Mouse (Mus musculus): ENCODE measurements around the gene Homez.

Gene Homez

DNA sequence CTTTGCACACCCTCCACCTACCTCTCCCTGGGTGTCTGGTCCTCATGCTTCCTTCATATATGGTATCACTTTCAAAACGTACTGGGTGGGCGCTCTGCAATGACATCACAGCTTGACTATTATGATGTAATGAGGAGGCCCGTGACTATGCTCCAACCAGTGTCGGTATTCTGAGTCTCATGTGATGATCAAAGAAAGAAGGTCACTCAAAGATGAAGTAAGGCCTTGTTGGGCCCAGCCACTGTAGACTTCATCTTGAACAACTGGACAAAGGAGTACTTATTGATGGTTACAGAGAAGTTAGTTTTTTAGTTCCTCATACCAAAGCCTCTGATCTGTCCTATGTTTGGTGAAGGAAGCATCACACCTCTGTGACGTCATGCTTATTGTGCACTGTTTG lies at the start of gene Homez:
TSS of gene Homez (minus strand) at position 101 of the 400 bp plus-strand sequence.
- in situ Hi-C loops (cut with MboI, MseI) = no loop called here

DNA sequence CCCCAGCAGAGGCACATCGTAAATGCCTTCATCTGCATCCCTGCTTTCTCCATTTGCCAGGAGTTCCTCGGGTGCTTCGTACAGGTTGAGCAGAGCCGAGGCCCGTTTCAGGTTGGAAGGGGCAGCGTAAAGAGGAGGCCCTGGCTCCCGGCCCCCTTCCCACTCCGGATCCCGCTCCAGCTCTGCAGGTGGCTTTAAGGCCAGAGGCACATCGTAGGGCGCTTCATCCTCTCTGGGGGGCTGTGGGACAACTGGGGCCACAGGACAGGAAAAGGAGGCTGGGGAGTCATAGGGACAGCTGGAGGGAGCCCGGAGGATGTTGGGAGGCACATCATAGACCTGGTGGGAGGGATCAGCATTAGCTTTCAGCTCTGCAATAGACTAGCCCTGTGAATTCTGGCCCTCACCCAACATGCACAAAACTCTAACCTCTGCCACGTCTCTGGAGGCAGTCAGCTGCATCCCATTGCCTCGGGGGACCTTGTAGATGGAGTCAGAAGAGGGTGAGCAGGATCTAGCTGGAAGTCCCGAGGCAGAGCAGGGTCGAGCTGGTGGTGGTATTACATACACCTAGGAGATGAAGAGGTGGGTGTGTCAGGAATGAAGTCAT lies 49.4 kb upstream of the Homez start:
- in situ Hi-C loops (cut with MboI, MseI) = no loop called here

DNA sequence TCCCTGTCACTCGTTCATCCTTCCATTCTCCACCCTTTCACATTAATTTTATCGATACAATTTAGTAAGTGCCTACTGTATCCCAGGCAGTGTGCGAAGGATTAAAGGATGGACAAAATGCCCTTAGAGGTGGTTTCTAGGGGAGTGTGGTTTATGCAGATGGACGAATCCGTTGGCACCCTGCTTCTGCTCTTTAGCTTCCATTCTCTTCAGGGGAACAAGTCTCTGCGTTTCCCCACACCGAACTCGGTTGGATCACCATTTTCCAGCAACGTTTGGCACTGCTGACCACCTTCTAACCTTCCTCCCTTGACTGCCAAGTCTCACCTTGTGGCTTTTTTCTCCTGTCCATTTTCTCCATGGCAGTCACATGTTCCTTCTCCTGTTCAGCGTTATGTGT lies 42.6 kb upstream of the Homez start:
- in situ Hi-C loops (cut with MboI, MseI) = loop anchor here (10.0 kb wide), 1 partner anchor 331 kb away; no protein-coding TSS in a partner anchor

DNA sequence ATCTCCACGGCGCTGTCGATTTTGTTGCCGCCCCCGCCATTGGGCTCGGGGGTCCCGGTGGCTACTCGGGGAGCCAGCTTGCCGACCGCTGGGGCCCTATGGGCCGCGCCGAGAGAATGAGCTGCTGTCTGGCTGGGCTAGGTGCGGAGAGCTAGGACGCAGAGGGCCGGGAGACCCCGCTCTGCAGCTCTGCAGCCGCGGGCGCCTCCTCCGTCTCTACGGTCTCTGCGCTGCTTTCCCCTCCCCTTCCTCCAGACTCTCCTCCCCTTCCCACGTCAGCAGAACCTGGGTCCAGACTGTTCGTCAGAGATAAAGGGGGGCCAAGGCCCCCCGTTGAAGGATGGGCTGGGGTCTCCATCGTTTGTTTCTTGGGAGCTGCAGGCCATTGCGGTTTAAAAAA lies 42.1 kb upstream of the Homez start, which contains the start of gene Slc22a17:
TSS of gene Slc22a17 (minus strand) at position 247 of the 400 bp plus-strand sequence.
- in situ Hi-C loops (cut with MboI, MseI) = loop anchor here (10.0 kb wide), 1 partner anchor 332 kb away; no protein-coding TSS in a partner anchor

DNA sequence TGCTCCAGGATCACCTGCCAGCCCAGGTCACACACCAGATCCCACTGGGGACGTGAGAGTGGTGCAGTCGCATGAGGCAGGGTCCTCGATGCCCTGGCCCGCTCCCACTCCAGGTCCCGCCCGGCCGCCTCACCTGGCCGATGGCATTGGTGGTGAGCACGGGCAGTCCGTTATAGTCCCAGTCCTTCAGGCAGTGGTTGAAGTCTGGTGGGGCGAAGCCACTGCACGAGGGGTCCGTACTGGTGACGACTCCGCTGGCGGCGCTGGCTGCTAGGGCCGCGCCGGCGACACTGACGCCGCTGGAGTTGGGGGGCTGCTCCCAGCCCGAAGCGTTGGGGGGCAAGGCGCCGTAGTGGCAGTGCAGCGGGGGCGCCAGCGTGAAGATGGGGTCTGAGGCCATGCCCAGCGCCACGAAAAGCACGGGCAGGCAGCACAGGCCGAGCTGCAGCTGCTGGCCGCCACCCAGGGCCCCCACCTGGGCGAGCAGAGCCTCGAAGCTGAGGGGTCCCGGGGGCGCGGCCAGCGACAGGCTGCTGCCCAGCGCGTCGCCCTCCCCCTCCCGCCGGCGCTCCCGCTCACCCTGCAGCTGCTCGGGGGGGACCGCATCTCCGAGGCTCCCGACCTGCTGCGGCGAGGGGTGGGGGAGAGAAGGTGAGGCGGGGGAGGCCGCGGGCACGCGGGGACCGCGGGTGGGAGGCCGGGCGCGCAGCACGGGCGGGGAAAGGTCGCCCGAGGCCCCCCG lies 41.5 kb upstream of the Homez start:
- in situ Hi-C loops (cut with MboI, MseI) = loop anchor here (10.0 kb wide), 1 partner anchor 333 kb away; no protein-coding TSS in a partner anchor

DNA sequence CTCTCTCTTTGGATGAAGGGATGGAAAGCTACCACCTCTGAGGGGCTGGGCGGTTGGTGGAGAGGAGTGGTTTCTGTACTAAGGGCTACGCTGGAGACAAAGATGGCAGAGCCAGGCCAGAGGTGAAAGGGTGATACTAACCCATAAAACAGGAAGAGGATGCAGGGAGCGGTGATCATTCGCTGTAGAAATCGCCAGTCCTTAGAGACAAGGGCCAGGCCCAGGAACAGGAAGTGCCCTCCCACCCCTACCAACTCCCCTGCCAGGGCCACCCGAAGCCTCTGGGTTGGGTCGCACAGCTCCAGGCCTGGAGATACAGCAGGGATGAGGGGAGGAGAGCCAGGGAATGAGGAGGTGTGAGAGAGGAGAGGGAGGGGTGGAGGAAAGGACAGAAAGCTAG lies 37.9 kb upstream of the Homez start:
- in situ Hi-C loops (cut with MboI, MseI) = no loop called here

GRCm38 (mm10) chr14:54903641-54904040 lies 32.9 kb upstream of the Homez start:
- in situ Hi-C loops (cut with MboI, MseI) = no loop called here

DNA sequence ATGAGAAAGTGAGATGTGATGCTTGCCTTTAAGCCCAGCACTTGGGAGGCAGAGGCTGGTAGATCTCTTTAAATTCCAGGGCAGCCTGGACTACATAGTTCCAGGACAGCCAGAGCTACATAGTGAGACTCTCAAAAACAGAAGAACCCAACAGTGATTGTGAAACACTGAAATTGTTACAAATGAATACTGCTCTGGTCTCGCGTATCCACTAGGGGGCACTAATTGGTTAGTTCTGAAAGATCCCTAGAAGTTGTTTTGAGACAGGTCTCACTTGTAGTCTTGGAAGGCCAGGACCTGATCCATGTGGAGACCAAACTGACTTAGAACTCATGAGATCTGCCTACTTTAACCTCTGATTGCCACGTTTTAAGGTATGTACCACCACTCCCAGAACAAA lies 29.6 kb upstream of the Homez start:
- in situ Hi-C loops (cut with MboI, MseI) = no loop called here

DNA sequence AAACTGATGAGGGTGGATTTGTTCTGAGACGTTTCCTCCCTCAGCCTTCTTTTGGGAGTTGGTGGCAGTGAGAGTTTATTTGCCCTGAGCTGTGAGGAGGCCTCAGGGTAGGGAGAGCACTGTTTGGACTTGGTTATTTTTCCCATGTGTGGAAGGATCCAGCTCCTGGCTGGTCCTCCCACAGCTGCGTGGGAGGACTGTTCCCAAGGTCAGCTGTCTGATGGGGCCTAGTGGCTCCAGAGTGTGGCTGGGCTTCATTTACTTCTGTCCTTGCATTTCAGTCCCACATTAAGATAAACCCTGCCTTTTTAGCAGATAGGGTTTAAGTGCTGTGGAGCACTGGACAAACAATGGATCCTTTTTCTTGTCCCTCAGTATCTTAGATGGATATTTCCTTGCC lies 26.7 kb upstream of the Homez start:
- in situ Hi-C loops (cut with MboI, MseI) = loop anchor here (25.0 kb wide), 1 partner anchor 690 kb away; the partner anchor contains the start of genes Emc9, Fitm1, Psme1 and Psme2

GRCm38 (mm10) chr14:54894296-54895151 lies 23.8 kb upstream of the Homez start:
- in situ Hi-C loops (cut with MboI, MseI) = loop anchor here (25.0 kb wide), 1 partner anchor 693 kb away; the partner anchor contains the start of genes Emc9, Fitm1, Psme1 and Psme2

DNA sequence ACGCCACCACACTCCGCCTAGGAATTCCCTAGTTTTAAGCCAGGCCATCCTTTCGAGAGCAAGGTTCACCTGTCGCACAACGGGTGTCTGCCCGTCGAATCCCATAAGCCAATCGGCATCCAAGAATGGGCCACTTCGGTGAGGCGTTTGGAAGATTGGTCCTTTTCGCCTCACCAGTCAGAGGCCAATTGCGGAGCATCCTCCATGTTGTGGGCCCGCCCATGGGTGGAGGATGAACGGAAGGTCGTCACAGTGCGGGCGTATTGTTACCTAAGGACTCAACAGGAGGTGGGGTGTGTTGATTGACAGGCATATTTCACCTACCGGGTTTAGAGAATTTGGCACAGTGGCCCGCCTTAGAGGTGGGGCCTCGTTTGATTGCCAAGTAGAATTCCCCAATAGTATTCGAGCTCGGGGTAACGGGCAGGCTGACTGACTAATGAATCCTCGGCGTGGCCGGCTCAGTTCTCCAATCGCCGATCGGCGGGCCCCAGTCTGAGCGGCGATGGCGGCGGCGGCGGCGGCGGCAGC lies 23.0 kb upstream of the Homez start:
- in situ Hi-C loops (cut with MboI, MseI) = loop anchor here (25.0 kb wide), 1 partner anchor 694 kb away; the partner anchor contains the start of genes Emc9, Fitm1, Psme1 and Psme2

- in situ Hi-C loops (cut with MboI, MseI) = loop anchor here (25.0 kb wide), 1 partner anchor 695 kb away; the partner anchor contains the start of genes Emc9, Fitm1, Psme1 and Psme2
Observed at GRCm38 (mm10) chr14:54892200-54892599, 21.4 kb upstream of the Homez start, which contains the start of gene Pabpn1. TSS of gene Pabpn1 (plus strand) at chr14:54892500.

GRCm38 (mm10) chr14:54885309-54885708 lies 14.5 kb upstream of the Homez start:
- in situ Hi-C loops (cut with MboI, MseI) = loop anchor here (25.0 kb wide), 1 partner anchor 702 kb away; the partner anchor contains the start of genes Emc9, Fitm1, Psme1 and Psme2

GRCm38 (mm10) chr14:54884022-54884712 lies 13.4 kb upstream of the Homez start:
- in situ Hi-C loops (cut with MboI, MseI) = loop anchor here (25.0 kb wide), 1 partner anchor 703 kb away; the partner anchor contains the start of genes Emc9, Fitm1, Psme1 and Psme2

GRCm38 (mm10) chr14:54883154-54884021 lies 12.6 kb upstream of the Homez start, which contains the start of the genes Bcl2l2 and Gm20521:
TSS of gene Bcl2l2 (plus strand) at chr14:54883377.
TSS of gene Gm20521 (plus strand) at chr14:54883441.
- in situ Hi-C loops (cut with MboI, MseI) = loop anchor here (25.0 kb wide), 1 partner anchor 704 kb away; the partner anchor contains the start of genes Emc9, Fitm1, Psme1 and Psme2

DNA sequence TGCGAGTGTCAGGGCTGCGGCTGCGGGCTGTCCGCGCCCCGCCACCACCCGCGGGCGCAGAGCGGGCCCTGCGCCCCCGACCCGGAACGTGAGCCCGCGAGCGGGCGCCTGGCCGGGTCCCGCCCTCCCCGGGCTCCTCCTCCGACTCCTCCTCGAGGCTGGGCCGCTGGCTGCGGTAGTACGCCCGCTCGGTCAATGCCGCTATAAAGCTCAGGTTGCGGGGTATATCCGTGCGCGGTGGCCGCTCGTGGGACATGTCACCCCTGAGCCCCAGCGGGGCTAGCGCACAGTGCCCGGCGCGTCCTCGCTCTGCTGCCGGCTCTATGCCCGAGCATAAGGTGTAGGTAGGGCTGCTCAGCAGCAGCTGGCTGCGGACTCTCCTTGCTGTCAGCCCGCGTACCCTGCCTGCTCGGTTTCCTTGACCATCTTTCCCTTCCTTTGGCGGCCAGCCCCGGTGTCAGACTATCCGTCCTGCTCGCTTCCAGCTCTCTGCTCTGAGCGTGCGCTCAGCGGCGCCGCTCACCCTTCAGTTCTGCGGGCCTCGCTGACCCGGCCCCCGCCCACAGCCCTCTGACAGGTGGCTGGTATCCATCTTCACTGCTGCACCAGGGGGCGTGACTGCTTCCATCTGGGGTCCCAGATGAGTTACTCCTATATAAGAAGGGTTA lies 6.4 kb upstream of the Homez start, which contains the start of gene Ppp1r3e:
TSS of gene Ppp1r3e (minus strand) at position 503 of the 668 bp plus-strand sequence.
- in situ Hi-C loops (cut with MboI, MseI) = loop anchor here (25.0 kb wide), 1 partner anchor 710 kb away; the partner anchor contains the start of genes Emc9, Fitm1, Psme1 and Psme2

DNA sequence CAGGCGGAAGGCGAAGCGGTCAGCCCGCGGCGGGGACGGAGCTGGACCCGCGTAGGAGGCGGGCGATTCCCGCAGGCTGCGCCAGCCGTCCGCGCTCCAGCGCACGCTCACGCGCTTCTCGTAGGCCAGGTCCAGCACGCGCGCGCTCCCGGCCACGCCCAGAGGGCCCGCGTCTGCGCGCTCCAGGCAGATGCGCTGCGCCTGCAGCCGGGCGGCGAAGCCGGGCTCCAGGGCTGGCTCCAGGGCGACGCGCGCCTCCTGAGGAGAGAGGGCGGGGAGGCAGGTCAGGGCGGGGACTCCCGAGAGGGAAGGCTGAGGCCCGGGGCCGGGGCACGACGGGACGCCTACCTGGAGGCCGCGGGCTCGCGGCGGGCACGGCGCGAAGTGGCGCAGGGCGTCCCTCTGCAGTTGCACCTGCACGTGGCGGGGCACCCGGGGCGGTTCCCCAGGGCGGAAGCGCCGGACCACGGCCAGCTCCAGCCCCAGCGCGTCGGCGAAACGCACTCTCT lies 5.8 kb upstream of the Homez start:
- in situ Hi-C loops (cut with MboI, MseI) = loop anchor here (25.0 kb wide), 1 partner anchor 711 kb away; the partner anchor contains the start of genes Emc9, Fitm1, Psme1 and Psme2

Data from regulatory T cell (primary cell).